Mouse (Mus musculus): ENCODE measurements at regions not wholly inside any gene's neighbourhood (a gene's known extent, or its start where the extent isn't known, plus 50 kb on each side); places are given as distances from the start of the nearest gene placed in this dataset.

DNA sequence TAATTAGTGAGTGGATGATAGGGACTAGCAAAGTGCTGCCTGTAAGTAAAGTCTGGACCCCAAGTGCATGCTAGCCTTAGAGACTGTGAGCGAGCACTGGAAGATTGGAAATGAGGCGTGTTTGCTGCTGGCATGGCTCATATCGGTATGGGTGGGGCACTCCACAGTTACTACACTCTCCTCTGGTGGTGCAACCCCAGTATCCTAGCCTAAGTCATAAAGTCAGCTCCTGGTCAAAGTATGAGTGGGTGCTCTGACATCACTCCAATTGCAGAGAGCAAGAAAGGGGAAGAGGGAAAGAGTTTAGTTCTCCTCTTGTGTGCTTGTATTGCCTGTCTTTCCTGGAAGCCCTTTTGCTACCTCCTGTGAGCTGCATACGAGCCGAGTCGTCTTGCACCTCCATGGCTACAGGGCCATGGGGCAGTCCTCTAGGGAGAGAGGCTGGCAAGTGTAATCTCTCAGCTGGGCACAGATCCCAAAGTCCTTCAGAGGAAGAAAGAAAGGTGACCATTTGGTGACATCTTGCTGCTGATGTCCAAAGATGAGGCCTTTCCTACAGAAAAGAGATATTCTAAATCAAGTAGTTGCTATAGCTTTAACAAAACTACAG lies 281.2 kb upstream of the Id2 start:
- DNase-seq: no peak

DNA sequence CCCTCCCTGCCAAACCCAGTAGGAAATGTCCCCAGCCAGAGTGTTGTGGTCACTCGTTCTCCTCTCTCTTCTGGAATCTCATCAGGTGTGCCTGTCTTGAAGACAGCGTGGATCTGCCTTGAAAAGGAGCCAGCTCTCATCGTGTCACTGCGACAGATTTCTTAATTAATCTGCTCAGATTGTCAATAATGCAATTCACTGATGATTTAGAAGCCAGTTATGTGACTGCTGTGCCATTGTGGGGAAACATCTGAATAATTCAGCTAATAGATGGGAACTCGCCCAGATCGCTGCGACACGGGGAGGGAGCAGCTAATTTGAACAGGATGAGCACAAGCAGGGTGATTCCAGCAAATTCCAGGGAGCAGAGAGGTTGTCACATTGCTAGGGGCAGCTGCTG lies 279.5 kb upstream of the Id2 start:
- DNase-seq: no peak

DNA sequence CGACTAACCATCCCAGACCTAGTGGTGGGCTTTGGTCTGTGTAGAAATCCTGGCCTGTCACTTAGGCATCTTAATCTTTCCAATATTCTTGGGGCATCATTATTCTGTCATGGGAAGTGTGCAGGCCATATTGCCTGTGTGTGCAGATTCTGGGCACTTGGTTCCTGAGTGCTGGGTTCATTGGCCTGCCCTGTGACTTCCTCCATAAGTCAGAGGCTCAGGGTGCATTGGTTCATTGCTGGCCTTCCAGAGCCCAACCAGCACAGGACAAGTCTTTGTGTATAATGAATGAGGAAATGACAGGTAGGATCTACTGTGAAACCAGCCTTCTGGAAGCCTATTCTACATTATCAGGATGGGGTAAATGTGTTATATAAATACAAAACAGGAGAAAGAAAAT lies 270.6 kb upstream of the Id2 start:
- DNase-seq: no peak

DNA sequence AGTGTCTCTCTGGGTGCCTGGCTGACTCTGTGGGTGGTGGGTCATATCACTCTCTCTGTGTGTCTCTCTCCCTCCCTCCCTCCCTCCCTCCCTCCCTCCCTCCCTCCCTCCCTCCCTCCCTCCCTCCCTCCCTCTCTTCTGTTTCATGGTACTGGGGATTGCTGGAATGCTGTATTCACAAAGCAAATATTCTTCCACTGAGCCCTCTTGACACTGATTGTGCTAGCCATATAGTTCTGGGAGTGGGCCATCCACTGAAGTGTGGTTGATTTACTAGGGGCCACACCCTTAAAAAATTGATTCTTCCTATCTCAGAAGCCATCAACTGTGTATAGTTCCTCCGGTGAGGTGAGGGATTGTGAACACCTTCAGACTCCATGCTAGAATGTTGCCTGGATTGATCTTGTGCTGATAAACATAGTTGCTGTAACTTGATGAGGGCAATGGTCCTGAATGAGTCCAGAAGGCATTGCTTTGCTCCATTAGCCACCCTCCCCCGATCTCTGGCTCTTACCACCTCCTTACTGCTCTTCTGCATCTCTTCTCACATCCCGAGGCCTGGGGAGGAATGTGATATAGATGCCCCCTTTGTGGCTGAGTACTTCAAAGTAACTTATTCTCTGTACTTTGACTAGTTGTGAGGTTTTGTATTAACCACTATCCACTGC lies 268.8 kb upstream of the Id2 start:
- no peak for DNase-seq

DNA sequence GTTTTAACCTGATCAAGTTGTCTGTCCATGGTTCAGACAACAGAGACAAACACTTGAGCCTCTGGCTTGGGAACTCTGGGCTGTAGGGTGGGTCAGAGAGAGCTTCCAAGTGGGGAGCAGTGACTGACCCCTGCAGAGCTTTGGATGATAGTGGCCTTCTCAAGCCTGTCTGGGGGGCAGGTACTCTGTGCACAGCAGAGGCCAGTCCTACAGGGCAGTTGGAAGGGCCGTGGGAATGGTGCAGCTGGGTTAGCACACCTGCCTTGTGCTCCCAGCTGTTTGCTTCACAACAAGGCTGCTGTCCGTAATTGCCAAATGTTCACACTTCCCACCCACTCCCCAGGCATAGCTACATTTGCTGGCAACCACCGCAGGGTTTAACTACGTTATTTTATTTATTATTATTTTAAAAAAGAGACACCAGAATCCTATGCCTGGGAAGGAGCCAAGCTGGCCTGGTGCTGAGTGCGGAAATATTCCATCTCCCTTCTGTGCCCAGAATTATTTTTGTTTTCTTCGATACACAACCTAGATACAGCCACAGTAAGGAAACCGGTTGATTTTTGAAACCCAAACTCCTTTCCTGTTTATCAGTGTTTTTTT lies 268.1 kb upstream of the Id2 start:
- DNase-seq: no peak

DNA sequence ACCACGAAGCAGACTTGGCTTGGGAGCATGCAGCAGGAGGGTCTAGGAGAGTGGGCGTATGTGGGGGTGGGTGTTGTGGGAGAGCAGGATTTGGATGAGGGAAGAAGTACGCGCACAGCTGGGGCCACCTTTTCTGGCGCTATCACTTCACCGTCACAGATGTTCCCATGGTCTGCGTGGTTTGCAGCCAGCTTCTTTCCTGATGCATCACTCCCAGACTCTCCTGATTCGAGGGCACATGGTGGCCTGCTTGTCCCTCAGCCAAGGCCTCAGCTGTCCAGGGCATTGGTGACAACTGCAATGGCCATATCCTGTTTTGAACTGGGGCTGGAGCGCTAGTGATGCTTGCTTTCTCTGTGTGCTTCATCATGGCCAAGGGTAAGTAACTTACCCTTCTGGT lies 266.9 kb upstream of the Id2 start:
- DNase-seq: no peak

DNA sequence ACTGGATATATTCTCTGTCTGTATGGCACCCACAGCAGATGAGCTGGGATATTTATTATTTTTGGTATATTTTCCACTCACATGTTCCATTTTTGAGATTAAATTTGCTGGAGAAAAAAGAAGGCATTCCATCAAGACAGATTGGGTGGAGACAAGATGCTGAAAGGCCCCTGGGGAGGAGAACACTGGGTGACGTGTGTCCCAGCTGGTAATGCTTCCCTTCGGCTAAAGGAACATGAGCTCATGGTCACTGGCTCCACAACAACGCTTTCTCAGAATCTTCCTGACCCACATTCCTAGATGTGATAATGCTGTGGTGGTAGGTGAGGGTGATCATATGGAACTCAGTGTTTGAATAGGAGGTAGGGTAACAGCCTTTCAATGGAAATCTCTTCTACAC lies 266.4 kb upstream of the Id2 start:
- no peak for DNase-seq

DNA sequence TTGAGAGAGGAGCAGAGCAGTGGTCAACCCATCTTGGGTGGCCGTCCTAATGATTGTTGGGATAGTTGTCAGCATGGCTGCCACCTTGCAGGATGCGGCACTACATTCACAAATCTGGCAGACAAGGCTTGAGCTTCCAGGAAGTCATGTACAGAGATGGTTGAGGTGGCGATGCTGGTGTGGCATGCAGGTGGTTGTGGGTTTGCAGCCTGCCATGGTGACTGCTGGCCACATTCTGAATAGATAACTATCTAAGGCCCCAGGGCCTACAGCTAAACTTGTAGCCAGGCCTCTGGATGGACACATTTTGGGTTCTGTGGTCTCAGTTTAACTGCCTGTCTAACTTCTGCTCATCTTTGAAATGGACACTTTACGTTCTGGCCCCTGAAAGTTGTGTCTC lies 265.8 kb upstream of the Id2 start:
- no peak for DNase-seq

DNA sequence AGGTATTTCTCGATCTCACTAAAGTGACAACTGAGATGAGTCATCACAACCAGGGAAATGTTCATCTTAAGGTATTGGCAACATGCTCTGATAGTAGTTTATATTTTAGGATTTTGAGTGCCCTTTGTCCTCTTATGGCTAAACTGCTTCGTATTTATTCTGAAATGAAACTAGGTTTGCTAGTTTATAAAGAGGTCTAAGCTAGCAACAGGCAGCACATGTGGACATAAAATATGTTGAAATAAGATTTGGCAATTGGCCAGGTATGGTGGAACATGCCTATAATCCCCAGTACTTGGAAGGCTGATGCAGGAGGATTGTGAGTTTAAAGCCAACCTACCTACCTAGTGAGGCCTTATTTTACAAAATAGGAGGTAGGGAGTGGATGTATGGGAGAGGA lies 263.8 kb upstream of the Id2 start:
- no peak for DNase-seq

DNA sequence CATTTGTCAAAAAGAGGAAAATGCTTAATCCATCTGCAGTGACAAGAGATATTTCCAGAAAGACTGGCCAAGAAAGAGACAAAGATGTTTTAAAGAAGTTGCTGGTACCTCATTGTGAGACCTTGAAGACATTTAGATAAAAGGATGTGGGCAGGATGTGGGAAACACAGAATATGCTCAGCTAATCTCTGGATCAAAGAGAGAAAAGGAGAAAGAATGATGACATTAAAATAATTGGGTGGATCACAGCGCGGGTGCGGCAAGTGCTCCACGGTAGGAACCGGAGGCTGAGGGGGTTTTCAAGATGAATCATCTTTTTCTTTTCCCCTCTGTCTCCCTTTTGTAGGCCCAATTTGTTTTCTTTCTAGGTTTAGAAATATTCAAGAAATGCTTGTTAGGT lies 263.0 kb upstream of the Id2 start:
- no peak for DNase-seq

DNA sequence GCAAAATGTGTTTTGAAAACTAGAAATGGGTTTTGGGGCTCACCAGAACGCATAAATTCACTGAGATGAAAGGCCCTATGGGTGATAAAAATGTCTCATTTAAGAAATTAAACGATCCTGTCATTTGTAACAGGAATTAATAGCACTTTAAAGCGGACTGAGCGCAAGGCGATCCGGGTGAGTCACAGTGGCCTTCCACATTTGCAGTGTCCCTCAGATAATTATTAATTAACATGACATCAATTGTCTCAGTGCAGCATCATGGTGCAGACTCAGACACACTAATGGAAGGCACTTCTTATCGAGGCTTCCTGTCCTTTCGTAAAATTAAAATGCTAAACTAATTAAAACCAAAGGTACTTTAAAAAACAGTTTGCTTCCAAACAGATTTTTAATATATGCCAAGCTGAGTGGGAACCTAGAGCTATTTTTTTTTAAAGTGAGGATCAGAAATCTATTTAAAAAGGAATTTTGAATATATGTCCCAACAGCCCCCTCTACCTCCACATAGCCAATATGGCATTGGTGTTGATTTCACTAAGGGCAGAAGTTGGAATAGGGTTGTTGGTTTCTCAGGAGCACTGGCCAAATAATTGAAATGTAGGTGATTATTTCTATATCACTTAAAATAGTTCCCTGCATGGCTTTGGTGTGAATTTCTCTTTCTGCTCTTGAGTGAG lies 262.0 kb upstream of the Id2 start:
- DNase-seq: no peak

DNA sequence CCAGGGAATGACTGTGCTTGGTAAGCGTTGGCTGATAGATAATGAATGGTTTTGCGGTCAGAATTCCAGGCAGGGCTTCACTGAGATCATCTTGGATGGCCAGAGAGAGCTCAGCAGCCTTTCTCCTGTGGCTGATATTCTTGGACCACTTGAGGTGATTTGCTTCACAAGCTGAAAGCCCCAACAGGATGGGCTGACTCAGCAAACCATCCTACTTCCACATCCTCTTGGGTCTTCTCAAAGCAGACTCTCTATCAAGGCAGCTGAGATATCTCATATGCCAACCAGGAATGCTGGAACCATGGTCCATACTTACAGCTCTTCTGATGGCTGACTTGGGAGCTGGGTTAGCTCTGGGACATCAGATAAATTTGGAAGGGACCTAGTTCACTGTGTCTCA lies 259.8 kb upstream of the Id2 start:
- DNase-seq: no peak

DNA sequence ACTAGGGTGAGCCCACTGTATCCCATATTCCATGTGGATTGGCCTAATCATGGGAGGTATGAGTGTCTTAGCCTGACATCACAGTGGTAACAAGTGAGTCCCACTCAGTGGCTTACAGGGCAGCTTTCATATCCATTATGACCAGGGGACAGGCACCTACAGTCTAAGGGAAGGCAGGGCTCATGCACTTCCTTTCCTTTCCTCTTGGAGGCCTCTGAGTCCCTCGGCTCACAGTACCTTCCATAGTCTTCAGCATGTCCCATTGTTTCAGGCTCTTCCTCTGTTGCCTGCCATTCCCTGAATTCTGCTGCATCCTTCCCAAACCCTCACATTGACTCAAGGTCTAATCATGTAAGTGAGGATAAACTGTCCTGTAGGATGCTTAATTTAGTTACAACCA lies 258.3 kb upstream of the Id2 start:
- no peak for DNase-seq

DNA sequence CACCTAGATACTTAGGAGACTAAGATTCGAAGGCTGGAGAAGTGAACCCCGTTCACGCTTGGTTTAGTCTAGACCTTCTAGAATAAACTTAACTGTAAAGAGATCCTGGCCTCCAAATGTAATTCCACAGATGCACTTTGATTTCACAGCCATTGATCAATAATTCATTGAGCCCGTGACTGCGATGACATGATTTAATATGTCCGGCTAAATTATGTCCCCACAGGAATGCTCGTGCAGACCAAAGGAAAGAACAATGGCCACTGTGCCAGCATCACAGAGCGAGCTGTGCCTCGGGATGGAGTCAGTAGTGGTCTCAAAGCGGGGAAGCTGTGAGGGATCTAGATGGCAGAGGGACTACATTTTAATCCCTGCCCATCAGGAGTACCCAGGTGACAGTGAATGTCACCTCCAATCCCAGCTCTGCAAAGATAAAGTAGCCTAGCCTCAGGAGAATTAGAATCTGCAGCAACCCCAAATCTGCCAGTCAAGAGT lies 256.5 kb upstream of the Id2 start:
- no peak for DNase-seq

DNA sequence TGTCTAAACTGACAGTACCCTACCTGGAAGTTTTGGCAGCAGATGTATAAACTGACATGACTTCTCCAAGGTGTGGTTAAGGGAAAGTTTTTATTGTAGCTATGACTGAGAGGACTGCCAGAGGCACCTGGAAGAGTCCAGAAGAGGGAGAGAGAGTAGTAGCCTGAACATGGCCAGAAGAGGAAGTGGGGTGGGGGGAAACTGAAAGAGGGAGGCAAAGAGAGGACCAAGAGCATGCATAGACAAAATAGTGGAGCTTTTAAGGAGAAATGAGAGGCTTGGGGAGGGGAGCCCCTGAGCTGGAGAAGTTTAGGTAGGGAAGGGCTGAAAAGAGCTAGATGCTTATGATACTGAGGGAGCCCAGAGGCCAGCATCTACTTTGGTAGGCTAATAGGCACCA lies 255.2 kb upstream of the Id2 start:
- DNase-seq: no peak

DNA sequence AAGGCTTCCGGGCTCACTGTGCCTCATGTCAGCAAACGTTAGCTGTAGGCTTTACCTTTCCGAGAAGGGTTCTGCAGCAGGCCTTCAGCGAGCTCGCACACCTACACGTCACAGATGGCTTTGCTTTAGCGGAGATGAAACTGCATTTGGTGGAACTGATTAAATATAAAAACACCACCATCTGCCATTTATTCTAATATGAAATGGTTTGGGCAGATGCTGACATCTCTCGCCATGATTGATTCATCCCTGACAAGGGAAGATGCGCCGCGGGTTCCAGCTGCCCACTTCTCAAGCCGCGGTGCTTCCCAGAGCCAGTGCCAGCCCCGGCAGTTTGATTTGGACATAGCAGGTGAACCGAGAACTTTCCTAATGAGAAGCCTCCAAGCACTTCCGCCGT lies 247.4 kb upstream of the Id2 start:
- DNase-seq: no peak

DNA sequence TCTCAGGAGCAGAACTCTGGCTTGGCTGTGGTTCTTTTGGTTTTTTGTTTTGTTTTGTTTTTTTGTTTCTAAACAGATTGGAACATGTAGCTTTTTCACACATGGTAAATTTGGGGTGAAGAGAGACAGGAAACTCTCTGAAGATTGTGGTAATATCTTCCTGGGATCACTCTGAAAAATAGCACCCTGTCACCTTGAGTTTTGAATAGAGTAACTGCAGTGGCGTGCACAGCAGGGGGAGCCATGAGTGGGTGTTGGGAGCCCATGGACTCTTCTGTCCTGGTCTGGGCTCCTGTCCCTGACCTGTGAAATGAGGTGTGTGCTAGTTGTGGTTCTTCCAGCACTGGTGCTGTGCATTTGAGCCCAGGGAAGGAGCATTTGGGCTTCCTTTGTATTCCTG lies 241.8 kb upstream of the Id2 start:
- DNase-seq: no peak

DNA sequence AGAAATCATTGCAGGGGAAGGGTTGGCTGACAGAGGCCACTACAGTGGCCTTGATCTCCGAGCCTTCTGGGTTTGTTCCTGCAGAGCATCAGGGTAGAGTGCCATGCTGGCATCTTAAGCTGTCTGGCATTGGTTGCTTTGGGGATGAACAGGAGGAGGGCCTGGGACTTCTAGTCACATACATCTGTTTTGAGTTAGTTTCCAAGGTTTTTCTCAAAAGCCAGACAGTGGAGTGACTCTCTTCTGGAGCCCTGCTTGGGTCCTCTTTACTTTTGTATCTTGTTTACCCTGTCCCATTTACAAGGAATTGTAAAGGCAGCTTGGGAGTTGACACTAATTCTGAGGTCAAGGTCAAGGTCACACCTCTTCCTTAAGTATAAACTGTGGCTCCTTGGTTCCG lies 239.0 kb upstream of the Id2 start:
- DNase-seq: no peak

DNA sequence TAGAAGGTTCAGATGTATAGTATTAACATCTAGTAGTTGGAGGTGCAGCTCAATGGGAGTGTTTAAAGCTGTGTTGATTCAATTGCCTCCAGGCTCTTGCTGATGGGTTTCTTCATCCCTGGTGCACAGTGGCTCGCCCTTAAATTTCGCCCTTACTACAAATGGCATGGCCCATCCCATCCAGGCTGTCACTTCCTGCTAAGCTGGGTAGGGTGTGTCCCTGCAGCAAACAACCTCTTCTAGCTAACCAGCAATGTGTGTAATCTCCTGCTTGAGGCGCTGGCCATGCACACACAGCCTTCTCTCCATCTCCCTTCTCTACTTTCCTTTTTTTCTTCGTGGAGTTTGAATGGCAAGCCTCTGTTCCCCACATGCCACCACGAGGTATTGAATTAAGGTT lies 238.1 kb upstream of the Id2 start:
- no peak for DNase-seq

DNA sequence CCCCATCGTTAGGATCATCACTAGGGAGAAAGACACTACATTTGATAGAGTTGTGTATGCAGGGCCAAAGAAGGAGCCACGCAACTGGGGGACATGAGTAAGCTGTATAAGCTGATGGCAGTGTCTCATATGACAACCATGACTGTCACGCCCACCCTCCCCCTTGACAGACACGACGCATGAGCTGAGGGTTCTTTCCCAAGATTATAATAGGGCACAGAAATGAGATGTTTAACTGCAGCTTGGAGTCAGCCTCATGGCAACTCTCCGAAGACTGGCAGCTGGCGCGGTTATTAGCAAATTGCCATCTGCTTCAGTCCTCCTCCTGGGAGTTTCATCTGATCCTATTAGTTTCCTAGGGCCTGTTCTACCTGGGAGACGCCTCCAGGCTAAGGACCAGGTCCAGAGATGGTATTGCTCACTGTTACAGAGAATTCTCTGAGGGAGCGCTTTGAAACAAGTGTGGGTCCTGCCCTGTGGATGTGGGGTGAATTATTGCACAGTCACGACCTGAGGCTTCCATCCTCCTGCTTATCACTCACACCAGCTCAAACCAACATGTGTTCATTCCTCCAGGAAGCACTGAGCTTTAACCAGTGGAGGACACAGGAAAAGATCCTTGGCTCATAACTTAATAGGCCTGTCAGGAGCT lies 235.6 kb upstream of the Id2 start:
- no peak for DNase-seq

DNA sequence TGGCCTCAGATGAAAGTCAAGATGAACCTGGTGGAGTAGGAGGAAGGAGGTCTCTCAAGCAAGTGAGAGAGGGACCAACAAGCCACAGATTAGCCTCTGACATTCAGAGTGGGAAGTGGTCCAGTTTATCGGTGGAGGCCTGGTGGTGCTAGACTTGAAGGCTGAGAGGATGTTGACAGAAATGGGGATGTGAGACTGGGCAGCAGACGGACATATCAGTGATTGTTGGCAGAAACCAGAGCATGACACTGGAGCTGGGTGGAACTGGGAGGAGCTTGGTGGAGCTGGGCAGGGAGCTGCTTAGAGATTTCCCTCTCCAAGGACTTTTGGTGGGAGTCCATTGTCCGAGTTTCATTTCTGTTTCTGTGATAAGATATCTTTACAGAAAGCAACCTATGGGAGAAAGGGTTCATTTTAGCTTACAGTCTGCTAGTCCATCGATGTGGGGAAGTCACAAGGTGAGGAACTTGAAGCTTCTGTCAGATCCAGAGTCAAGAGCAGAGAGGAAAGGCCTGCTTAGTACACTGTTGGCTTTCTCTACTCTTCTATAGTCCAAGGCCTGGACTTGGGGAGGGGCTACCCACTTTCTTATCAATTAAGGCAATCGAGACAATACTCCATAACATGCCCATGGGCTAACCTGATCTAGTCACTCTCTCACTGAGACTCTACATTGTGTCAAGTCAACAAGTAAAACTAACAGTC lies 233.2 kb upstream of the Id2 start:
- no peak for DNase-seq

DNA sequence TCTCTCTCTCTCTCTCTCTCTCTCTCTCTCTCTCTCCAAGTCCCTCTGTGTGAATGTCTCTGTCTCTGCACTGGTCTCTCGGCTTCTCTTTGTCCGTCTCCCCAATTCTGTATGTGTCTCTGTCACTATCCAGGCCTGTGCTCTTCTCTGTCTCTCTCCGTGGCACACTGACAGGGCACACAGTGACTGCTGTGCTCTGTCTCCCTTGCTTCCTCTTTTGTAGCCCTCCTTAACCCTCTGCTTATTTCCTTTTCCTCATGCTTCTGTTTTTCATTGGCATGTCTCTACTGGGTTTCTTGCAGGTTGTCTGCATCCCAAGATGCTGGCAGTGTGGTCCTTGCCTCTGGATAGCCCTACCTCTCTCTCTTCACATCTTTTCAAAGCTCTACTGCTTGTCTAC lies 229.0 kb upstream of the Id2 start:
- DNase-seq: no peak

DNA sequence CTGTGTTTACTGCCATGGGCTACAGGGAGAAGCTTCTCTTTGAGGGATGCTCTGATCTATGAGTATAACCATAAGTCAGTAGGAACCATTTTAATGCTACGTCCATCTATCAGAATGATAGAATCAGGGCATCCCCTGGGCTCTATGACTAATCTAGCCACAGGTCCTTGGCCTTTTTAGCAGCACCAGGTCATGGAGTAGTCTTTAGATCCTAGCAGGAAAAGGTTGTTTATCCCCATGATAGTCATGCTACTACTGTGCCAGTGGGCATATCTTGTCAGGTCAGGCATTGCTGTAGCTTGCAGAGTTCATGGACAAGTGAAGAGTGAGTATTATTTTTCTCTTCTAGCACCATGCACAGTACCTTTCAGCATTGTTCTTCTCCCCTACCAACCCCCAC lies 226.2 kb upstream of the Id2 start:
- no peak for DNase-seq
